Mouse (Mus musculus) thymus, postnatal 10 days (tissue): ENCODE measurements at regions not wholly inside any gene's neighbourhood (a gene's known extent, or its start where the extent isn't known, plus 50 kb on each side); places are given as distances from the start of the nearest gene placed in this dataset.

Source experiments
- DNase-seq, 2 experiments: peaks; one replicate each; pipeline ENCODE4 v3.0.0; 2021; ENCODE audit warnings: low spot score in 2 of 2

- DNase-seq, result no peak
Observed at GRCm38 (mm10) chr13:81852309-81852978, 69.6 kb downstream of the Cetn3 start.

GRCm38 (mm10) chr13:81856072-81856471 is 73.2 kb downstream of the Cetn3 start:
- DNase-seq, result no peak

- no peak for DNase-seq
Observed at GRCm38 (mm10) chr13:81860683-81861082, 77.8 kb downstream of the Cetn3 start.

GRCm38 (mm10) chr13:81861886-81862600 is 79.2 kb downstream of the Cetn3 start:
- no peak for DNase-seq

GRCm38 (mm10) chr13:81871226-81871625 is 88.3 kb downstream of the Cetn3 start:
- no peak for DNase-seq

- no peak for DNase-seq
Observed at GRCm38 (mm10) chr13:81885879-81886278, 103.0 kb downstream of the Cetn3 start.

GRCm38 (mm10) chr13:81930266-81930665 is 147.4 kb downstream of the Cetn3 start:
- DNase-seq, result no peak

- DNase-seq, result no peak
Observed at GRCm38 (mm10) chr13:81931199-81931598, 148.3 kb downstream of the Cetn3 start.

GRCm38 (mm10) chr13:81937061-81937460 is 154.2 kb downstream of the Cetn3 start:
- no peak for DNase-seq

GRCm38 (mm10) chr13:81944047-81944446 is 161.2 kb downstream of the Cetn3 start:
- DNase-seq, result peak in 1 of 2 experiments; percentile 51

- DNase-seq, result no peak
Observed at GRCm38 (mm10) chr13:81944469-81944868, 161.6 kb downstream of the Cetn3 start.

GRCm38 (mm10) chr13:81945741-81946140 is 162.9 kb downstream of the Cetn3 start:
- no peak for DNase-seq

- no peak for DNase-seq
Observed at GRCm38 (mm10) chr13:81965431-81965830, 182.6 kb downstream of the Cetn3 start.

GRCm38 (mm10) chr13:81975878-81976277 is 193.0 kb downstream of the Cetn3 start:
- DNase-seq, result no peak

- no peak for DNase-seq
Observed at GRCm38 (mm10) chr13:81978003-81978402, 195.1 kb downstream of the Cetn3 start.

- DNase-seq, result no peak
Observed at GRCm38 (mm10) chr13:81979289-81979688, 196.4 kb downstream of the Cetn3 start.

GRCm38 (mm10) chr13:81980094-81980493 is 197.2 kb downstream of the Cetn3 start:
- no peak for DNase-seq

- no peak for DNase-seq
Observed at GRCm38 (mm10) chr13:81982491-81982890, 199.6 kb downstream of the Cetn3 start.

GRCm38 (mm10) chr13:82000681-82001212 is 217.9 kb downstream of the Cetn3 start:
- no peak for DNase-seq

GRCm38 (mm10) chr13:82005929-82006726 is 223.3 kb downstream of the Cetn3 start:
- DNase-seq, result no peak

GRCm38 (mm10) chr13:82007222-82007621 is 224.3 kb downstream of the Cetn3 start:
- no peak for DNase-seq

GRCm38 (mm10) chr13:82039623-82040022 is 256.7 kb downstream of the Cetn3 start:
- DNase-seq, result no peak
